29 mouse cellular contexts compared by ENCODE assay signal in the genomic region with DNA sequence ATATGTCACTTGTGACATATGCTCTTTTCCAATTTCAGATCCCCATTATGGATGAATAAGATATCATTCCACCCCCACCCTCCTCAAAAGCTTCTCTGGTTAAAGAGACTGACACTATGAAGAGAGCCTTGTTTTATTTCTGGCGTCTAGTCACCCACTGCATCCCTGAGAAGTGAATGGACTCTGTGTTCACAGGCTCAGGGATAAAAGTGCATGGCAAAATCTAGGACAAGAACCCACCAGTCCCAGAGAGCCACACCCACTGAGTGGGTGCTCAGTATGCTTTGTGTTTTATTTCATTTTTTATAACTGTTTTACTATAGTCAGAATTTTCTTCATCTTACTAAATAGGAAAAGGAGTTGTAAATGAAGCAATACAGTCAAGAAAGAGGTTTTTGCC. TPM values are rescaled to one million over a fixed set of nuclear protein-coding genes. Genes with fewer than 3 reads are reported as not detected.
DNase-seq lines count a peak whose midpoint lies in the region; ATAC-seq and TF ChIP-seq lines count a peak whose summit lies in the region.
"Had no signal": no experiment of that assay in that cellular context is flagged by ENCODE, and none has a peak within 500 bp of the region (broad histone marks: within the 10 kb centered on the region; RNA-seq: fewer than 3 reads in every experiment).

No protein-coding gene starts in this region.

- intact Hi-C loops in left cerebral cortex, postnatal 14 days (cut with DNase I): no loop called here

- no peaks in the 10 kb centered on the region for H3K9me3 ChIP-seq in forebrain, postnatal 0 days (ENCODE audit: low read length)
- no peaks in the 10 kb centered on the region for H3K9me3 ChIP-seq in forebrain, embryonic 12.5 days
- no peaks in the 10 kb centered on the region for H3K9me3 ChIP-seq in midbrain, postnatal 0 days (ENCODE audit: low read length)
- H3K9me3 ChIP-seq in midbrain, embryonic 16.5 days (replicated peaks; ENCODE audit: control insufficient read depth, low read length, poor library complexity, severe bottlenecking): no peaks in the 10 kb centered on the region
- H3K9me3 ChIP-seq: embryonic facial prominence, embryonic 12.5 days; limb, embryonic 10.5 days; midbrain, embryonic 10.5 days; neural tube, embryonic 13.5 days had no signal

- no peaks in the 10 kb centered on the region for H3K36me3 ChIP-seq in forebrain, postnatal 0 days (ENCODE audit: insufficient read depth)
- H3K36me3 ChIP-seq in forebrain, embryonic 12.5 days (replicated peaks): no peaks in the 10 kb centered on the region
- no peaks in the 10 kb centered on the region for H3K36me3 ChIP-seq in midbrain, postnatal 0 days (ENCODE audit: insufficient read depth, low read length)
- H3K36me3 ChIP-seq in midbrain, embryonic 16.5 days (ENCODE audit: control insufficient read depth, insufficient read depth, low read length): no peaks in the 10 kb centered on the region
- H3K36me3 ChIP-seq: embryonic facial prominence, embryonic 12.5 days; limb, embryonic 10.5 days; midbrain, embryonic 10.5 days; neural tube, embryonic 13.5 days had no signal

- no peaks in the 10 kb centered on the region for H3K4me1 ChIP-seq in forebrain, postnatal 0 days (ENCODE audit: insufficient read depth)
- peaks cover 3% of the 10 kb centered on the region for H3K4me1 ChIP-seq in forebrain, embryonic 12.5 days
- H3K4me1 ChIP-seq in midbrain, postnatal 0 days (ENCODE audit: insufficient read depth, low read length): no peaks in the 10 kb centered on the region
- H3K4me1 ChIP-seq in midbrain, embryonic 16.5 days (ENCODE audit: control insufficient read depth, insufficient read depth, low read length): no peaks in the 10 kb centered on the region
- H3K4me1 ChIP-seq: embryonic facial prominence, embryonic 12.5 days; limb, embryonic 10.5 days; neural tube, embryonic 13.5 days had no signal

- H3K27me3 ChIP-seq in forebrain, postnatal 0 days (ENCODE audit: insufficient read depth, low read length): no peaks in the 10 kb centered on the region
- no peaks in the 10 kb centered on the region for H3K27me3 ChIP-seq in forebrain, embryonic 12.5 days
- H3K27me3 ChIP-seq in midbrain, postnatal 0 days (ENCODE audit: insufficient read depth, low read length): no peaks in the 10 kb centered on the region
- H3K27me3 ChIP-seq in midbrain, embryonic 16.5 days (ENCODE audit: control insufficient read depth, insufficient read depth, low read depth, low read length): no peaks in the 10 kb centered on the region
- H3K27me3 ChIP-seq: embryonic facial prominence, embryonic 12.5 days; neural tube, embryonic 13.5 days had no signal

- H3K9ac ChIP-seq in forebrain, postnatal 0 days: no peak overlapping the region
- no peak overlapping the region for H3K9ac ChIP-seq in forebrain, embryonic 12.5 days
- no peak overlapping the region for H3K9ac ChIP-seq in midbrain, postnatal 0 days (replicated peaks; ENCODE audit: low read length, poor library complexity, severe bottlenecking)
- no peak overlapping the region for H3K9ac ChIP-seq in midbrain, embryonic 16.5 days (ENCODE audit: low read depth, low read length)
- H3K9ac ChIP-seq: embryonic facial prominence, embryonic 12.5 days; neural tube, embryonic 13.5 days had no signal

- no peak for TF ChIP-seq CTCF in forebrain, postnatal 0 days (IDR thresholded peaks at IDR 0.05; ENCODE audit: low read depth)
- TF ChIP-seq CTCF in midbrain, postnatal 0 days (IDR thresholded peaks at IDR 0.05): no peak

- ATAC-seq in forebrain, postnatal 0 days: peak; percentile 45
- ATAC-seq in forebrain, embryonic 12.5 days (ENCODE audit: low FRiP score): no peak
- peak; percentile 44; the same call in 1 of the 2 replicates for ATAC-seq in midbrain, postnatal 0 days (ENCODE audit: low FRiP score)
- ATAC-seq in midbrain, embryonic 16.5 days: no peak

- WGBS in forebrain, postnatal 0 days: 42% methylated on average over 1 of the region's 1 CpGs
- 62% methylated on average over 1 of the region's 1 CpGs for WGBS in forebrain, embryonic 12.5 days
- WGBS in midbrain, postnatal 0 days: 47% methylated on average over 1 of the region's 1 CpGs
- WGBS in midbrain, embryonic 16.5 days: 36% methylated on average over 1 of the region's 1 CpGs

- H3K27ac ChIP-seq in forebrain, postnatal 0 days (ENCODE audit: low read depth, low read length): no peak overlapping the region
- H3K27ac ChIP-seq in forebrain, embryonic 12.5 days: no peak overlapping the region
- no peak overlapping the region for H3K27ac ChIP-seq in midbrain, postnatal 0 days (ENCODE audit: low read depth, low read length)
- no peak overlapping the region for H3K27ac ChIP-seq in midbrain, embryonic 16.5 days (ENCODE audit: low read length)
- H3K27ac ChIP-seq: embryonic facial prominence, embryonic 12.5 days; limb, embryonic 10.5 days; midbrain, embryonic 10.5 days; neural tube, embryonic 13.5 days had no signal

- no peak overlapping the region for H3K4me2 ChIP-seq in forebrain, postnatal 0 days (ENCODE audit: low read depth)
- no peak overlapping the region for H3K4me2 ChIP-seq in forebrain, embryonic 12.5 days
- H3K4me2 ChIP-seq in midbrain, postnatal 0 days (ENCODE audit: low read depth, low read length, poor library complexity, severe bottlenecking): no peak overlapping the region
- H3K4me2 ChIP-seq in midbrain, embryonic 16.5 days (ENCODE audit: low read length): no peak overlapping the region
- H3K4me2 ChIP-seq: embryonic facial prominence, embryonic 12.5 days; liver, embryonic 11.5 days; neural tube, embryonic 13.5 days had no signal

- no peak for DNase-seq in forebrain, postnatal 0 days
- DNase-seq in midbrain, postnatal 0 days (ENCODE audit: low spot score): peak; percentile 36
- peak; percentile 37 to 68 for DNase-seq in left cerebral cortex, postnatal 14 days (ENCODE audit: low spot score in 2 of 2)
- peak; percentile 50 for DNase-seq in telencephalon, adult 2 months (ENCODE audit: low read depth, low spot score)
- DNase-seq in thymus, postnatal 10 days (ENCODE audit: low spot score in 2 of 2): no peak
- DNase-seq in heart, adult 11 months: no peak
- DNase-seq: adrenal gland, adult 8-10 months; cerebellum, adult 11-12 months; cerebellum, postnatal 25 days; kidney, postnatal 4 days; lung, adult 2 months; lung, postnatal 4 days; thymus, postnatal 4 days had no signal

- H3K4me3 ChIP-seq in forebrain, postnatal 0 days (ENCODE audit: low read depth, low read length): no peak overlapping the region
- no peak overlapping the region for H3K4me3 ChIP-seq in forebrain, embryonic 12.5 days (replicated peaks)
- H3K4me3 ChIP-seq in midbrain, postnatal 0 days (ENCODE audit: low read depth, low read length): no peak overlapping the region
- no peak overlapping the region for H3K4me3 ChIP-seq in midbrain, embryonic 16.5 days (ENCODE audit: low read depth, low read length)
- H3K4me3 ChIP-seq: embryonic facial prominence, embryonic 12.5 days; limb, embryonic 10.5 days; midbrain, embryonic 10.5 days; neural tube, embryonic 13.5 days had no signal

RNA-seq across cellular contexts. Expression of gene Cyp2j6, which starts 7.5 kb away (rescaled TPM):
- total RNA-seq in forebrain, postnatal 0 days (2014; rRNA removed): 9.0 and 9.3 TPM in 2 replicates
- polyA plus RNA-seq in forebrain, postnatal 0 days (2015; fragmentation: Nextera tagmentation; extraction: Ambion mirVana): 7.2 and 7.5 TPM in 2 replicates
- polyA plus RNA-seq in forebrain, embryonic 12.5 days (2016; fragmentation: Nextera tagmentation; extraction: Ambion mirVana): 3.4 and 3.7 TPM in 2 replicates
- 9.5 and 9.6 TPM in 2 replicates for total RNA-seq in midbrain, postnatal 0 days (2014; rRNA removed)
- 8.6 and 10.2 TPM in 2 replicates for polyA plus RNA-seq in midbrain, postnatal 0 days (2015; fragmentation: Nextera tagmentation; extraction: Ambion mirVana)
- polyA plus RNA-seq in midbrain, embryonic 16.5 days (2015; fragmentation: Nextera tagmentation; extraction: Ambion mirVana): 5.1 and 6.0 TPM in 2 replicates
- 10 to 100 TPM; 11.9 to 13.2 TPM for total RNA-seq in left cerebral cortex, postnatal 14 days (2021)
- total RNA-seq: MEL had no signal

RNA-seq across cellular contexts. Expression of gene Cyp2j8, which starts 38.8 kb away (rescaled TPM):
- total RNA-seq in forebrain, postnatal 0 days (2014; rRNA removed): 0.15 TPM in 1 of 2 replicates, not detected in the other
- polyA plus RNA-seq in forebrain, postnatal 0 days (2015; fragmentation: Nextera tagmentation; extraction: Ambion mirVana): not detected in 2 replicates
- polyA plus RNA-seq in forebrain, embryonic 12.5 days (2016; fragmentation: Nextera tagmentation; extraction: Ambion mirVana): not detected in 2 replicates
- 0.14 TPM in 1 of 2 replicates, not detected in the other for total RNA-seq in midbrain, postnatal 0 days (2014; rRNA removed)
- 0.14 TPM in 1 of 2 replicates, not detected in the other for polyA plus RNA-seq in midbrain, postnatal 0 days (2015; fragmentation: Nextera tagmentation; extraction: Ambion mirVana)
- polyA plus RNA-seq in midbrain, embryonic 16.5 days (2015; fragmentation: Nextera tagmentation; extraction: Ambion mirVana): not detected in 2 replicates
- total RNA-seq in left cerebral cortex, postnatal 14 days (2021): not detected
- total RNA-seq: gastrocnemius, adult 18-20 months; granulocyte monocyte progenitor cell, adult 5-6 weeks; hematopoietic stem cell, adult 5-6 weeks; MEL had no signal
- polyA plus RNA-seq: embryonic facial prominence, embryonic 12.5 days; forebrain, embryonic 11.5 days; heart, embryonic 14.5 days; intestine, embryonic 14.5 days; kidney, embryonic 14.5 days; limb, embryonic 10.5 days; liver, embryonic 11.5 days; lung, adult 2 months; midbrain, embryonic 10.5 days; neural tube, embryonic 13.5 days; testis, adult 2 months had no signal

RNA-seq across cellular contexts. Expression of gene Cyp2j9, which starts 45.4 kb away (rescaled TPM):
- total RNA-seq in forebrain, postnatal 0 days (2014; rRNA removed): 9.5 and 9.7 TPM in 2 replicates
- polyA plus RNA-seq in forebrain, postnatal 0 days (2015; fragmentation: Nextera tagmentation; extraction: Ambion mirVana): 6.8 and 8.3 TPM in 2 replicates
- polyA plus RNA-seq in forebrain, embryonic 12.5 days (2016; fragmentation: Nextera tagmentation; extraction: Ambion mirVana): 2.0 and 2.7 TPM in 2 replicates
- 14.4 and 21.4 TPM in 2 replicates for total RNA-seq in midbrain, postnatal 0 days (2014; rRNA removed)
- polyA plus RNA-seq in midbrain, postnatal 0 days (2015; fragmentation: Nextera tagmentation; extraction: Ambion mirVana): 12.8 and 18.1 TPM in 2 replicates
- 5.1 and 9.0 TPM in 2 replicates for polyA plus RNA-seq in midbrain, embryonic 16.5 days (2015; fragmentation: Nextera tagmentation; extraction: Ambion mirVana)
- 10 to 100 TPM; 15.3 to 16.5 TPM for total RNA-seq in left cerebral cortex, postnatal 14 days (2021)
- total RNA-seq: MEL had no signal

Comparison
In these comparisons a context has a peak if more than half of its experiments do, and no peak if none do; other contexts are left out.
1. ATAC-seq: peak in forebrain, postnatal 0 days (single experiment) and midbrain, postnatal 0 days (single experiment); none in forebrain, embryonic 12.5 days (single experiment) and midbrain, embryonic 16.5 days (single experiment).
2. DNase-seq: peak in midbrain, postnatal 0 days (single experiment), left cerebral cortex, postnatal 14 days (2 of 2) and telencephalon, adult 2 months (single experiment); none in forebrain, postnatal 0 days (single experiment), thymus, postnatal 10 days (0 of 2) and heart, adult 11 months (single experiment).